In the genomic region with DNA sequence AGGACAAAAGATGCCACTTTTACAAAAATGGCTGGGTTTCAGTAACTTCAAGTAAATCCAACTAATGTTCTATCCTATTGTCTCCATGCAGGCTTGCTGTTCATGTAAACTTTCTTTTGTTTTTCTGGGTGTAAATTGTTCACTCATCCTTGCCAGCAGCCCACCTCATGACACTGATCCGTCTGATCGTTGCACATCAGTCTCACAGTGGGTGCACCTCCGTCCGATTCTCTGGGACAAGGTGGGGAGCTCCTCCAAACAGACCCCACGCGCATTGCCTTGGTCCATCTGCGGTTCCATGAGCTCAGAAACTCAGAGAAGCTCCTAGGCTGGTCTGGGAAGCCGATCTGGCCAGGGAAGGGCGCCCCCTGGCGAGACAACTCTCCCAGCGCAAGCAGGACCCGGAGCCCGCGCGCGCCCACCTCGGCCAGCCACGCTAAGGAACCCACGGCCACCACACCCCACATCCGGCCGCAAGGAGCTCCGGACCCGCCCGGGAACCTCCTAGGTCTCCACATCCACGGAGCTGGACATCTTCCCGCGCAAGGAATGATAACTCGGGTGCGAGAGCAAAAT, we compare ENCODE assay signal across 8 mouse cellular contexts. TPM values are rescaled to one million over a fixed set of nuclear protein-coding genes. Genes with fewer than 3 reads are reported as not detected.
A peak's percentile ranks its signal among the peaks of the same experiment; 100 is the strongest.
DNase-seq lines count a peak whose midpoint lies in the region; ATAC-seq and TF ChIP-seq lines count a peak whose summit lies in the region.

No protein-coding gene starts in this region.

- peak overlapping the region; percentile 10 for H3K4me3 ChIP-seq in cortical plate, adult 2 months (ENCODE audit: insufficient read depth, low read length)
- peak overlapping the region; percentile 47 for H3K4me3 ChIP-seq in hindbrain, postnatal 0 days (ENCODE audit: low read length)

- H3K36me3 ChIP-seq in hindbrain, postnatal 0 days (ENCODE audit: insufficient read depth, low read length) = no peaks in the 10 kb centered on the region

- H3K4me2 ChIP-seq in hindbrain, postnatal 0 days (ENCODE audit: low read depth, low read length) = peak overlapping the region; percentile 100

- intact Hi-C loops in left cerebral cortex, postnatal 10 days (cut with DNase I) = loop anchor here (2.0 to 5.0 kb wide), 2 partner anchors 79 to 107 kb away; no protein-coding TSS in a partner anchor

- WGBS in hindbrain, postnatal 0 days = under 1% methylated on average over 29 of the region's 29 CpGs

- no peak for TF ChIP-seq POLR2A in cortical plate, adult 2 months (IDR thresholded peaks at IDR 0.05; ENCODE audit: extremely low read depth, insufficient read depth, low read length)

- peak; percentile 74 for ATAC-seq in hindbrain, postnatal 0 days
- ATAC-seq in megakaryocyte progenitor cell, adult 5-6 weeks (replicated peaks; ENCODE audit: poor library complexity) = peak; percentile 75

- H3K27ac ChIP-seq in cortical plate, adult 2 months (ENCODE audit: insufficient read depth, low read length) = no peak overlapping the region
- peak overlapping the region; percentile 52; the same call in 1 of the 2 replicates for H3K27ac ChIP-seq in hindbrain, postnatal 0 days

- no peaks in the 10 kb centered on the region for H3K9me3 ChIP-seq in hindbrain, postnatal 0 days (ENCODE audit: low read length)

- no peaks in the 10 kb centered on the region for H3K4me1 ChIP-seq in cortical plate, adult 2 months (ENCODE audit: control insufficient read depth, insufficient read depth, low read length)
- 0 out of 2 replicates have a peak, but pooled peaks cover 3% of the 10 kb centered on the region for H3K4me1 ChIP-seq in hindbrain, postnatal 0 days (ENCODE audit: insufficient read depth, low read length)

- H3K9ac ChIP-seq in hindbrain, postnatal 0 days (replicated peaks; ENCODE audit: low read length) = peak overlapping the region; percentile 57

- H3K27me3 ChIP-seq in hindbrain, postnatal 0 days (ENCODE audit: insufficient read depth, low read length) = no peaks in the 10 kb centered on the region

- peak; percentile 48 for TF ChIP-seq CTCF in cortical plate, adult 2 months (IDR thresholded peaks at IDR 0.05; ENCODE audit: extremely low read depth, insufficient read depth, low read length)
- TF ChIP-seq CTCF in hindbrain, postnatal 0 days (IDR thresholded peaks at IDR 0.05; ENCODE audit: low read depth) = peak; percentile 87

- DNase-seq in adrenal gland, adult 18-20 months (ENCODE audit: low spot score in 2 of 2) = peak; percentile 90 to 95
- peak; percentile 60 to 64 for DNase-seq in gastrocnemius, adult 8-10 months (ENCODE audit: low spot score in 2 of 2)
- DNase-seq in hindbrain, postnatal 0 days (ENCODE audit: low spot score) = peak; percentile 93
- DNase-seq in left cerebral cortex, postnatal 10 days (ENCODE audit: extremely low spot score in 1 of 2, low spot score in 2 of 2) = peak; percentile 70 to 90
- peak; percentile 86 for DNase-seq in right cerebral cortex, postnatal 14 days
- DNase-seq in urinary bladder, postnatal 25 days (ENCODE audit: low spot score) = peak; percentile 86

RNA-seq across cellular contexts. Expression of a gene that starts 1.0 kb away (rescaled TPM):
- total RNA-seq in adrenal gland, adult 18-20 months (2021) = 10 to 100 TPM; 43.8 to 79.6 TPM
- 1.7 and 3.3 TPM in 2 replicates for polyA plus RNA-seq in cortical plate, adult 2 months (2012; rRNA removed)
- 1 to 10 TPM in 3 of 4 experiments, under 1 TPM in 1; 0.97 to 1.5 (median 1.4) TPM for total RNA-seq in gastrocnemius, adult 8-10 months (2022)
- total RNA-seq in hindbrain, postnatal 0 days (2014; rRNA removed) = 23.5 and 26.2 TPM in 2 replicates
- 11.1 and 12.3 TPM in 2 replicates for polyA plus RNA-seq in hindbrain, postnatal 0 days (2015; fragmentation: Nextera tagmentation; extraction: Ambion mirVana)
- 1 to 10 TPM; 5.6 to 6.0 TPM for total RNA-seq in left cerebral cortex, postnatal 10 days (2021)
- total RNA-seq in megakaryocyte progenitor cell, adult 5-6 weeks (2015) = 0.39 TPM in 1 of 2 replicates, not detected in the other
- not detected in 2 replicates for total RNA-seq in megakaryocyte progenitor cell, adult 5-6 weeks (2017)
